Mouse (Mus musculus): Measurements from ENCODE around the gene Icam4. TPM values are rescaled to one million over a fixed set of nuclear protein-coding genes. Genes with fewer than 3 reads are reported as not detected.
"Not testable (repeated sequence)": the region's sequence is repeated elsewhere in the genome, so short reads cannot be mapped to it uniquely, and the experiment has no call there.

Icam4 gene
- polyA plus RNA-seq, 1 experiment from 2014 or later = 5.6 TPM

GRCm38 (mm10) chr9:21002627-21003551, 26.3 kb upstream of the Icam4 start, which contains the start of gene Mrpl4:
Gene Mrpl4 (plus strand): TSS chr9:21002738.
- H3K27me3 ChIP-seq (ENCODE audit: control insufficient read depth, insufficient read depth, low read length) = no peaks in the 10 kb centered on the region
- H3K4me1 ChIP-seq (ENCODE audit: control insufficient read depth, insufficient read depth, low read length) = no peaks in the 10 kb centered on the region
- H3K9ac ChIP-seq (replicated peaks; ENCODE audit: low read length) = peak within 1 kb of the TSS; percentile 84
- ATAC-seq (replicated peaks; ENCODE audit: insufficient number of reproducible peaks, low FRiP score, low TSS enrichment, low read depth) (peak; percentile 74), DNase-seq (ENCODE audit: low spot score) (peak; percentile 93)
- H3K9me3 ChIP-seq (replicated peaks; ENCODE audit: control insufficient read depth, low read length) = no peaks in the 10 kb centered on the region
- H3K4me2 ChIP-seq (ENCODE audit: low read depth, low read length) = peak within 1 kb of the TSS; percentile 76
- 0 out of 2 replicates have a peak within 1 kb of the TSS, but pooled peaks have one; percentile 21 for H3K27ac ChIP-seq (replicated peaks; ENCODE audit: low read depth, low read length)
- WGBS = under 1% methylated on average over 72 of the region's 72 CpGs
- H3K36me3 ChIP-seq (replicated peaks; ENCODE audit: control insufficient read depth, insufficient read depth, low read depth, low read length) = peaks cover 6% of the 10 kb centered on the region; the same call in 1 of the 2 replicates
- H3K4me3 ChIP-seq (ENCODE audit: low read depth, low read length) = peak within 1 kb of the TSS; percentile 83

GRCm38 (mm10) chr9:21007313-21007952, 21.7 kb upstream of the Icam4 start:
- ATAC-seq (replicated peaks; ENCODE audit: insufficient number of reproducible peaks, low FRiP score, low TSS enrichment, low read depth) (no peak), DNase-seq (ENCODE audit: low spot score) (no peak)
- peaks cover 6% of the 10 kb centered on the region; the same call in 1 of the 2 replicates for H3K36me3 ChIP-seq (replicated peaks; ENCODE audit: control insufficient read depth, insufficient read depth, low read depth, low read length)

GRCm38 (mm10) chr9:21008007-21008406, 21.2 kb upstream of the Icam4 start:
- Histone ChIP-seq H3K4me1 (ENCODE audit: control insufficient read depth, insufficient read depth, low read length) (no peaks in the 10 kb centered on the region), H3K36me3 (replicated peaks; ENCODE audit: control insufficient read depth, insufficient read depth, low read depth, low read length) (peaks cover 6% of the 10 kb centered on the region; the same call in 1 of the 2 replicates), H3K27me3 (ENCODE audit: control insufficient read depth, insufficient read depth, low read length) (no peaks in the 10 kb centered on the region), H3K9ac (replicated peaks; ENCODE audit: low read length) (no peak overlapping the region), H3K4me2 (ENCODE audit: low read depth, low read length) (no peak overlapping the region), H3K27ac (replicated peaks; ENCODE audit: low read depth, low read length) (no peak overlapping the region), H3K4me3 (ENCODE audit: low read depth, low read length) (no peak overlapping the region), H3K9me3 (replicated peaks; ENCODE audit: control insufficient read depth, low read length) (no peaks in the 10 kb centered on the region)
- ATAC-seq (replicated peaks; ENCODE audit: insufficient number of reproducible peaks, low FRiP score, low TSS enrichment, low read depth) (no peak), DNase-seq (ENCODE audit: low spot score) (no peak)
- 88% methylated on average over 7 of the region's 7 CpGs for WGBS

More at GRCm38 (mm10) chr9:21007313-21007952, 21.7 kb upstream of the Icam4 start:
- Histone ChIP-seq H3K9ac (replicated peaks; ENCODE audit: low read length) (no peak overlapping the region), H3K27me3 (ENCODE audit: control insufficient read depth, insufficient read depth, low read length) (no peaks in the 10 kb centered on the region), H3K27ac (replicated peaks; ENCODE audit: low read depth, low read length) (no peak overlapping the region), H3K4me1 (ENCODE audit: control insufficient read depth, insufficient read depth, low read length) (no peaks in the 10 kb centered on the region), H3K4me2 (ENCODE audit: low read depth, low read length) (no peak overlapping the region), H3K4me3 (ENCODE audit: low read depth, low read length) (no peak overlapping the region), H3K9me3 (replicated peaks; ENCODE audit: control insufficient read depth, low read length) (no peaks in the 10 kb centered on the region)
- 90% methylated on average over 10 of the region's 10 CpGs for WGBS

- H3K9ac ChIP-seq (replicated peaks; ENCODE audit: low read length) = no peak overlapping the region
- H3K9me3 ChIP-seq (replicated peaks; ENCODE audit: control insufficient read depth, low read length) = no peaks in the 10 kb centered on the region
- no peak overlapping the region for H3K4me3 ChIP-seq (ENCODE audit: low read depth, low read length)
- H3K4me2 ChIP-seq (ENCODE audit: low read depth, low read length) = no peak overlapping the region
- ATAC-seq (replicated peaks; ENCODE audit: insufficient number of reproducible peaks, low FRiP score, low TSS enrichment, low read depth) = no peak
- 64% methylated on average over 2 of the region's 2 CpGs for whole genome bisulfite sequencing
- H3K4me1 ChIP-seq (ENCODE audit: control insufficient read depth, insufficient read depth, low read length) = no peaks in the 10 kb centered on the region
- no peak overlapping the region for H3K27ac ChIP-seq (replicated peaks; ENCODE audit: low read depth, low read length)
- H3K36me3 ChIP-seq (replicated peaks; ENCODE audit: control insufficient read depth, insufficient read depth, low read depth, low read length) = peaks cover 6% of the 10 kb centered on the region; the same call in 1 of the 2 replicates
- no peak for DNase-seq (ENCODE audit: low spot score)
- H3K27me3 ChIP-seq (ENCODE audit: control insufficient read depth, insufficient read depth, low read length) = peaks cover 7% of the 10 kb centered on the region
Measured at GRCm38 (mm10) chr9:21010362-21010761, 18.8 kb upstream of the Icam4 start.

GRCm38 (mm10) chr9:21010939-21011541, 18.1 kb upstream of the Icam4 start:
- H3K9me3 ChIP-seq (replicated peaks; ENCODE audit: control insufficient read depth, low read length); H3K4me3 ChIP-seq (ENCODE audit: low read depth, low read length); H3K36me3 ChIP-seq (replicated peaks; ENCODE audit: control insufficient read depth, insufficient read depth, low read depth, low read length); ATAC-seq (replicated peaks; ENCODE audit: insufficient number of reproducible peaks, low FRiP score, low TSS enrichment, low read depth); H3K9ac ChIP-seq (replicated peaks; ENCODE audit: low read length); H3K4me2 ChIP-seq (ENCODE audit: low read depth, low read length); H3K27ac ChIP-seq (replicated peaks; ENCODE audit: low read depth, low read length); DNase-seq (ENCODE audit: low spot score); H3K4me1 ChIP-seq (ENCODE audit: control insufficient read depth, insufficient read depth, low read length): not testable (repeated sequence)
- 70% methylated on average over 9 of the region's 9 CpGs for WGBS
- H3K27me3 ChIP-seq (ENCODE audit: control insufficient read depth, insufficient read depth, low read length) = peaks cover 14% of the 10 kb centered on the region

- H3K27me3 ChIP-seq (ENCODE audit: control insufficient read depth, insufficient read depth, low read length) = peaks cover 22% of the 10 kb centered on the region
Measured at GRCm38 (mm10) chr9:21011846-21012312, 17.3 kb upstream of the Icam4 start.

GRCm38 (mm10) chr9:21012368-21012767, 16.8 kb upstream of the Icam4 start:
- Histone ChIP-seq H3K4me2 (ENCODE audit: low read depth, low read length) (no peak overlapping the region), H3K9ac (replicated peaks; ENCODE audit: low read length) (no peak overlapping the region), H3K27me3 (ENCODE audit: control insufficient read depth, insufficient read depth, low read length) (peaks cover 26% of the 10 kb centered on the region), H3K4me3 (ENCODE audit: low read depth, low read length) (no peak overlapping the region), H3K36me3 (replicated peaks; ENCODE audit: control insufficient read depth, insufficient read depth, low read depth, low read length) (no peaks in the 10 kb centered on the region; the same call in 1 of the 2 replicates), H3K4me1 (ENCODE audit: control insufficient read depth, insufficient read depth, low read length) (no peaks in the 10 kb centered on the region; the same call in none of the 2 replicates), H3K9me3 (replicated peaks; ENCODE audit: control insufficient read depth, low read length) (no peaks in the 10 kb centered on the region), H3K27ac (replicated peaks; ENCODE audit: low read depth, low read length) (no peak overlapping the region)
- ATAC-seq (replicated peaks; ENCODE audit: insufficient number of reproducible peaks, low FRiP score, low TSS enrichment, low read depth) = no peak
- 33% methylated on average over 1 of the region's 1 CpGs for WGBS
- no peak for DNase-seq (ENCODE audit: low spot score)

More at GRCm38 (mm10) chr9:21011846-21012312, 17.3 kb upstream of the Icam4 start:
- 68% methylated on average over 5 of the region's 5 CpGs for WGBS
- no peak overlapping the region for H3K4me2 ChIP-seq (ENCODE audit: low read depth, low read length)
- no peaks in the 10 kb centered on the region for H3K9me3 ChIP-seq (replicated peaks; ENCODE audit: control insufficient read depth, low read length)
- H3K27ac ChIP-seq (replicated peaks; ENCODE audit: low read depth, low read length) = no peak overlapping the region
- no peak overlapping the region for H3K9ac ChIP-seq (replicated peaks; ENCODE audit: low read length)
- ATAC-seq (replicated peaks; ENCODE audit: insufficient number of reproducible peaks, low FRiP score, low TSS enrichment, low read depth) (no peak), DNase-seq (ENCODE audit: low spot score) (no peak)
- peaks cover 3% of the 10 kb centered on the region; the same call in 1 of the 2 replicates for H3K36me3 ChIP-seq (replicated peaks; ENCODE audit: control insufficient read depth, insufficient read depth, low read depth, low read length)
- no peak overlapping the region for H3K4me3 ChIP-seq (ENCODE audit: low read depth, low read length)
- no peaks in the 10 kb centered on the region; the same call in 1 of the 2 replicates for H3K4me1 ChIP-seq (ENCODE audit: control insufficient read depth, insufficient read depth, low read length)

Measured in embryonic facial prominence, embryonic 11.5 days (tissue).